Mouse (Mus musculus) CH12.LX (cell line): ENCODE measurements around the gene Myo16. TPM values are rescaled to one million over a fixed set of nuclear protein-coding genes. Genes with fewer than 3 reads are reported as not detected.

Source experiments
- DNase-seq: peaks from one replicate; pipeline ENCODE4 v3.0.0-alpha.2; 2013; ENCODE audit errors: extremely low read depth
- H3K27ac ChIP-seq: 2 replicates; pipeline ENCODE4 v1.5.1; 2012; ENCODE audit warnings: low read depth, mild to moderate bottlenecking, control low read depth, moderate library complexity; ENCODE audit not compliant: insufficient read depth
- H3K27me3 ChIP-seq: replicated peaks from 2 replicates; pipeline ENCODE3; 2012; ENCODE audit warnings: inconsistent platforms
- H3K36me3 ChIP-seq, 2 experiments: replicated peaks in 1 of 2; 2 replicates each; pipeline versions ENCODE3 to v1.6.1; 2012; ENCODE audit warnings: inconsistent platforms in 1 of 2, low read length in 1 of 2, mild to moderate bottlenecking in 1 of 2, mixed read lengths in 1 of 2, moderate library complexity in 1 of 2; ENCODE audit not compliant: control insufficient read depth in 1 of 2, insufficient read depth in 1 of 2
- H3K4me1 ChIP-seq, 2 experiments: 2 replicates each; pipeline ENCODE4 v1.6.1; 2012; ENCODE audit warnings: inconsistent platforms in 1 of 2, moderate library complexity in 1 of 2; ENCODE audit not compliant: insufficient read depth in 2 of 2, control insufficient read depth in 1 of 2
- H3K4me2 ChIP-seq: 2 replicates; pipeline ENCODE4 v1.6.1; 2012; ENCODE audit warnings: low read depth, mild to moderate bottlenecking, control low read depth; ENCODE audit not compliant: poor library complexity, insufficient read depth, severe bottlenecking
- H3K4me3 ChIP-seq, 3 experiments: fragments of 150-350 bp in 1 of 3; sonication (generic) in 1 of 3; replicated peaks in 1 of 3; 2 replicates each; pipeline versions ENCODE3 to v1.5.1; 2011 to 2012; ENCODE audit warnings: low read depth in 2 of 3, low read length in 2 of 3, mild to moderate bottlenecking in 2 of 3, moderate library complexity in 2 of 3, control low read depth in 1 of 3, improper control_type of control experiment in 1 of 3, inconsistent platforms in 1 of 3, mixed read lengths in 1 of 3; ENCODE audit not compliant: poor library complexity in 1 of 3
- H3K79me2 ChIP-seq: replicated peaks from 2 replicates; pipeline ENCODE4 v1.6.1; 2012; ENCODE audit warnings: mild to moderate bottlenecking, moderate library complexity; ENCODE audit not compliant: control insufficient read depth, poor library complexity, insufficient read depth, severe bottlenecking; ENCODE audit errors: extremely low read depth
- H3K9ac ChIP-seq: 2 replicates; pipeline ENCODE4 v1.6.1; 2012; ENCODE audit warnings: low read depth, mild to moderate bottlenecking, control low read depth, moderate library complexity; ENCODE audit not compliant: insufficient read depth
- H3K9me3 ChIP-seq: replicated peaks from 2 replicates; pipeline ENCODE3; 2012; ENCODE audit warnings: low read length, inconsistent platforms, mixed read lengths
- CHD1 ChIP-seq: IDR thresholded peaks from 2 replicates; pipeline ENCODE4 v1.6.1; 2012; ENCODE audit warnings: low read depth, low read length, improper control_type of control experiment, inconsistent platforms
- CTCF ChIP-seq, 2 experiments: IDR thresholded peaks in 1 of 2; conservative IDR thresholded peaks in 1 of 2; 2 replicates each; pipeline ENCODE4 v1.5.1; 2011 to 2012; ENCODE audit warnings: low read depth in 2 of 2, low read length in 2 of 2, improper control_type of control experiment in 1 of 2, inconsistent platforms in 1 of 2, mild to moderate bottlenecking in 1 of 2, moderate library complexity in 1 of 2
- EP300 ChIP-seq: IDR thresholded peaks from 2 replicates; pipeline ENCODE4 v1.6.1; 2011; ENCODE audit warnings: low read length, improper control_type of control experiment
- HCFC1 ChIP-seq: IDR thresholded peaks from 2 replicates; pipeline ENCODE4 v1.6.1; 2012; ENCODE audit warnings: low read depth, mild to moderate bottlenecking, inconsistent platforms, low read length, improper control_type of control experiment
- JUN ChIP-seq: IDR thresholded peaks from 2 replicates; pipeline ENCODE4 v1.6.1; 2011; ENCODE audit warnings: low read depth, mild to moderate bottlenecking, low read length, improper control_type of control experiment, moderate library complexity; ENCODE audit not compliant: insufficient read depth
- MAFK ChIP-seq: IDR thresholded peaks from 2 replicates; pipeline ENCODE4 v1.6.1; 2011; ENCODE audit warnings: low read length, improper control_type of control experiment; ENCODE audit not compliant: insufficient replicate concordance
- MAZ ChIP-seq: IDR thresholded peaks from 2 replicates; pipeline ENCODE4 v1.6.1; 2012; ENCODE audit warnings: low read depth, mild to moderate bottlenecking, inconsistent platforms, low read length, improper control_type of control experiment, moderate library complexity
- MXI1 ChIP-seq: IDR thresholded peaks from 2 replicates; pipeline ENCODE4 v1.6.1; 2011; ENCODE audit warnings: mild to moderate bottlenecking, low read depth, low read length, improper control_type of control experiment
- MYC ChIP-seq: IDR thresholded peaks from 2 replicates; pipeline ENCODE4 v1.6.1; 2011; ENCODE audit warnings: low read depth, mild to moderate bottlenecking, improper control_type of control experiment, low read length
- NELFE ChIP-seq: IDR thresholded peaks from 2 replicates; pipeline ENCODE4 v1.6.1; 2011; ENCODE audit warnings: low read depth, low read length, improper control_type of control experiment
- POLR2A ChIP-seq: IDR thresholded peaks from 2 replicates; pipeline ENCODE4 v1.6.1; 2011; ENCODE audit warnings: low read depth, mild to moderate bottlenecking, improper control_type of control experiment, low read length
- POLR2AphosphoS2 ChIP-seq: IDR thresholded peaks from 2 replicates; pipeline ENCODE4 v1.6.1; 2011; ENCODE audit warnings: low read depth, low read length, improper control_type of control experiment
- SIN3A ChIP-seq: IDR thresholded peaks from 2 replicates; pipeline ENCODE4 v1.6.1; 2012; ENCODE audit warnings: low read length, improper control_type of control experiment, inconsistent platforms
- SMC3 ChIP-seq: IDR thresholded peaks from 2 replicates; pipeline ENCODE4 v1.6.1; 2011; ENCODE audit warnings: low read depth, low read length, improper control_type of control experiment
- TCF12 ChIP-seq: IDR thresholded peaks from 2 replicates; pipeline ENCODE4 v1.6.1; 2014; ENCODE audit warnings: low read depth, mild to moderate bottlenecking, inconsistent platforms, low read length, improper control_type of control experiment
- UBTF ChIP-seq: IDR thresholded peaks from 2 replicates; pipeline ENCODE4 v1.6.1; 2012; ENCODE audit warnings: low read depth, mild to moderate bottlenecking, inconsistent platforms, low read length, improper control_type of control experiment, moderate library complexity
- USF2 ChIP-seq: conservative IDR thresholded peaks from 2 replicates; pipeline ENCODE4 v1.6.1; 2011; ENCODE audit warnings: low read depth, low read length, improper control_type of control experiment
- ZKSCAN1 ChIP-seq: IDR thresholded peaks from 2 replicates; pipeline ENCODE4 v1.6.1; 2012; ENCODE audit warnings: low read depth, inconsistent platforms, low read length, improper control_type of control experiment, borderline replicate concordance
- ZMIZ1 ChIP-seq: IDR thresholded peaks from 2 replicates; pipeline ENCODE4 v1.6.1; 2012; ENCODE audit warnings: low read depth, mild to moderate bottlenecking, inconsistent platforms, low read length, improper control_type of control experiment
- ZNF384 ChIP-seq: IDR thresholded peaks from 2 replicates; pipeline ENCODE4 v1.6.1; 2012; ENCODE audit warnings: low read depth, low read length, improper control_type of control experiment, inconsistent platforms
- dilution Hi-C: fragments of 300-500 bp; cut with MboI; formaldehyde crosslinking; loops from 2 replicates; pipeline ENCODE4 v1.14.3; 2020; ENCODE audit warnings: low sequenced_read_pairs; ENCODE audit not compliant: extremely low pct_unique_long_range_greater_than_20kb, extremely low pct_ligation_motif_present
- in situ Hi-C: fragments of 300-500 bp; cut with MboI; formaldehyde crosslinking; loops from 3 replicates; pipeline ENCODE4 v1.14.3; 2019; ENCODE audit warnings: low sequenced_read_pairs, low pct_ligation_motif_present, low pct_unique_long_range_greater_than_20kb, mixed read lengths
- polyA plus RNA-seq: library from polyadenylated mRNA; unstranded; fragments of >175 nt; gene quantifications from 2 replicates; pipeline ENCODE4 v1.2.1, GENCODE M21; 2012; ENCODE audit warnings: low read depth; ENCODE audit not compliant: insufficient read length
- total RNA-seq, 2 experiments: library from RNA; depleted of rRNA; stranded (reverse); fragments of 300-350 nt in 1 of 2; fragments of >200 nt in 1 of 2; gene quantifications; 2 replicates each; pipeline ENCODE4 v1.2.3; 2012 to 2014

Gene Myo16
- total and polyA plus RNA-seq, 3 experiments, result not detected

DNA sequence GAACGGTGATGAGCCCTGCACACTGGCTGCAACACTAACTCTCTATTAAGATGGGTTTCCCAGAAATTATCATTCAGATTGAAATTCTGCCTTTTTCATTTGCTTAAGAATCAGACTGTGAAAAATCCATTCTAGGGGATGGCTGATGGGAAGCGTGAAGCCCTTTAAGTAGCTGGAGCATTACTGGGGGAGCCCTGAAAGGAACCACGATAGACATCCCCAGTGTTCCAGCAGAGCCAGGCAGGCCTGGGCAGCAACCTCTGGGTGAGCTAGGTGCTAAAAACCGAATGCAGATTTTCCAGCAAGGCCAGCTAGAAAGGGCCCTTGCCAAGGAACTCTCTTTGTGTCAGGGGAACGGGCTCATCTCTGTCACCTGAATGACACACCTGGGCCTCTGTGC is 407.9 kb downstream of the Myo16 start:
- no peak for TF ChIP-seq ZKSCAN1
- TF ChIP-seq HCFC1, result no peak
- TF ChIP-seq CTCF (conservative IDR thresholded peaks at IDR 0.05 in 1 of 2, IDR thresholded peaks at IDR 0.05 in 1 of 2; ENCODE audit: low read depth in 2 of 2, low read length in 2 of 2), result no peak
- no peak for TF ChIP-seq MYC
- no peak for TF ChIP-seq TCF12
- TF ChIP-seq MXI1, result no peak
- no peak for TF ChIP-seq ZNF384
- TF ChIP-seq SIN3A, result no peak
- TF ChIP-seq USF2, result no peak
- no peak for TF ChIP-seq JUN
- TF ChIP-seq SMC3, result no peak
- TF ChIP-seq NELFE, result no peak
- no peak for TF ChIP-seq POLR2A
- no peaks in the 10 kb centered on the region for H3K27me3 ChIP-seq
- dilution Hi-C loops, result no loop called here
- no peak overlapping the region for H3K4me2 ChIP-seq
- no peaks in the 10 kb centered on the region for H3K36me3 ChIP-seq
- in situ Hi-C loops, result no loop called here
- H3K79me2 ChIP-seq, result no peaks in the 10 kb centered on the region
- no peak overlapping the region for H3K4me3 ChIP-seq
- no peak overlapping the region for H3K27ac ChIP-seq
- peaks cover 2 to 4% of the 10 kb centered on the region in 2 experiments; a peak in 3 of 4 replicates for H3K4me1 ChIP-seq
- H3K9ac ChIP-seq, result no peak overlapping the region
- DNase-seq, result no peak
- no peaks in the 10 kb centered on the region for H3K9me3 ChIP-seq

DNA sequence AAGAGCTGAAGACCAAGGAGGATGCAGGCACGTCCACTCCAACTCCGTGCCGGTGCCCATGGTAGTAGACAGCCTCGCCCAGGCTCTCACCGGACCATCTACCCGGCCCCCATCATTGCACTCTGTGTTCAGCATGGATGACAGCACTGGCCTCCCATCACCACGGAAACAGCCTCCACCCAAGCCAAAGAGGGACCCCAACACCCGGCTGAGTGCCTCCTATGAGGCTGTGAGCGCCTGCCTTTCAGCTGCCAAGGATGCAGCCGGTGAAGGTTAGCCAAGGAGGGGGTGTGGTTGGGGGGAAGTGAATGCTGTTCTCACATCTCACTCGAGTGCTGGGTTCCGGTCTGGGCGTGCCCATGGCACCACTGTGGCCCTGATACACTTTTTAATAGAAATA is 408.3 kb downstream of the Myo16 start:
- Histone ChIP-seq H3K4me3 (no peak overlapping the region), H3K9me3 (no peaks in the 10 kb centered on the region), H3K36me3 (no peaks in the 10 kb centered on the region), H3K27ac (no peak overlapping the region), H3K27me3 (no peaks in the 10 kb centered on the region), H3K79me2 (no peaks in the 10 kb centered on the region), H3K9ac (no peak overlapping the region), H3K4me2 (no peak overlapping the region), H3K4me1 (peaks cover 2 to 4% of the 10 kb centered on the region in 2 experiments; a peak in 3 of 4 replicates)
- dilution Hi-C loops (no loop called here), in situ Hi-C loops (no loop called here)
- DNase-seq, result no peak
- TF ChIP-seq ZKSCAN1, result no peak
- TF ChIP-seq UBTF, result no peak
- no peak for TF ChIP-seq HCFC1
- TF ChIP-seq EP300, result no peak
- TF ChIP-seq CHD1, result no peak
- no peak for TF ChIP-seq MAFK
- no peak for TF ChIP-seq ZMIZ1
- TF ChIP-seq POLR2AphosphoS2, result no peak
- TF ChIP-seq MAZ, result no peak
